Mouse (Mus musculus): ENCODE results near the gene Cdhr4.
"Not testable (repeated sequence)": the region's sequence is repeated elsewhere in the genome, so short reads cannot be mapped to it uniquely, and the experiment has no call there.

GRCm38 (mm10) chr9:108013577-108013976 lies 21.3 kb downstream of the Cdhr4 start:
- TF ChIP-seq POLR2A (IDR thresholded peaks at IDR 0.05; ENCODE audit: borderline replicate concordance, low read depth, low read length); CTCF (IDR thresholded peaks at IDR 0.05; ENCODE audit: low read depth, low read length): not testable (repeated sequence)

All from bone marrow macrophage, adult 2 months (primary cell).